Mouse (Mus musculus) megakaryocyte, adult 5-6 weeks (primary cell): Measurements from ENCODE around the gene Fam120c. TPM values are rescaled to one million over a fixed set of nuclear protein-coding genes. Genes with fewer than 3 reads are reported as not detected.

Experiments
- ATAC-seq: 2 replicates; pipeline ENCODE4 v1.8.0; 2016; ENCODE audit warnings: mild to moderate bottlenecking, inconsistent platforms; ENCODE audit not compliant: poor library complexity, severe bottlenecking
- total RNA-seq, 2 experiments: library from RNA; stranded (forward) in 1 of 2; stranded (reverse) in 1 of 2; fragments of 153-499, 151-499 nt in 1 of 2; fragments of 221-1000, 200-1000 nt in 1 of 2; gene quantifications; 2 replicates each; pipeline versions ENCODE4 v1.2.3 to v1.2.4; 2015 to 2017

The Fam120c gene
- total RNA-seq, 2 experiments from 2014 or later, result 0.48 to 0.76 TPM

- ATAC-seq, result peak; percentile 84
These were observed 176.7 kb downstream of the Fam120c start, which contains the start of gene Phf8 for GRCm38 (mm10) chrX:151520458-151521322. Gene Phf8 (plus strand): TSS chrX:151520672.

Other genes with a start within 250 kb of the Fam120c start
- gene Tsr2, start 247.6 kb upstream of the Fam120c start, total RNA-seq (2015), result 9.5 and 10.1 TPM in 2 replicates
- 11.0 and 13.9 TPM in 2 replicates for gene Tsr2, start 247.6 kb upstream of the Fam120c start, total RNA-seq (2017)
- not detected in 2 replicates for gene Wnk3, start 146.1 kb upstream of the Fam120c start, total RNA-seq (2015)
- 0.16 TPM in 1 of 2 replicates, not detected in the other for gene Wnk3, start 146.1 kb upstream of the Fam120c start, total RNA-seq (2017)
- gene Phf8, start 176.5 kb downstream of the Fam120c start, total RNA-seq (2015), result 42.6 and 45.3 TPM in 2 replicates
- gene Phf8, start 176.5 kb downstream of the Fam120c start, total RNA-seq (2017), result 27.1 and 33.6 TPM in 2 replicates